Mouse (Mus musculus) right cerebral cortex, postnatal 10 days (tissue): ENCODE measurements around the gene Wipi1.

Experiments
- DNase-seq, 2 experiments: peaks; one replicate each; pipeline ENCODE4 v3.0.0; 2021; ENCODE audit warnings: low spot score in 2 of 2

The Wipi1 gene

DNA sequence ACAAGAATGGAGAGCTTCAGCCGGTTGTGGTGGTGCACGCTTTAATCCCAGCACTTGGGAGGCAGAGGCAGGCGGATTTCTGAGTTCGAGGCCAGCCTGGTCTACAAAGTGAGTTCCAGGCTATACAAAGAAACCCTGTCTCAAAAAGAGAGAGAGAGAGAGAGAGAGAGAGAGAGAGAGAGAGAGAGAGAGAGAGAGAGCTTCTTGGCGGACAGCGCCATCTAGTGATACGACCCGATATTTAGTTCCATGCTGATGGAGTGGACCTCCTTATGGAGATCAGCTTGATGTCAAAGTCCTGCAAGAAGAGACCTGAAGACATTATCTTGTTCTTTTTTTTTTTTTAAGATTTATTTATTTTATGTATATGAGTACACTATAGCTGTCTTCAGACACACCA, 7.3 kb upstream of the Wipi1 start:
- DNase-seq, result peak in 1 of 2 experiments; percentile 42

- DNase-seq, result no peak
These were observed 5.0 kb upstream of the Wipi1 start for GRCm38 (mm10) chr11:109616766-109617165.

- DNase-seq, result no peak
These were observed 4.6 kb upstream of the Wipi1 start for GRCm38 (mm10) chr11:109616352-109616751.

- no peak for DNase-seq
These were observed 3.5 kb upstream of the Wipi1 start for GRCm38 (mm10) chr11:109615286-109615685.

DNA sequence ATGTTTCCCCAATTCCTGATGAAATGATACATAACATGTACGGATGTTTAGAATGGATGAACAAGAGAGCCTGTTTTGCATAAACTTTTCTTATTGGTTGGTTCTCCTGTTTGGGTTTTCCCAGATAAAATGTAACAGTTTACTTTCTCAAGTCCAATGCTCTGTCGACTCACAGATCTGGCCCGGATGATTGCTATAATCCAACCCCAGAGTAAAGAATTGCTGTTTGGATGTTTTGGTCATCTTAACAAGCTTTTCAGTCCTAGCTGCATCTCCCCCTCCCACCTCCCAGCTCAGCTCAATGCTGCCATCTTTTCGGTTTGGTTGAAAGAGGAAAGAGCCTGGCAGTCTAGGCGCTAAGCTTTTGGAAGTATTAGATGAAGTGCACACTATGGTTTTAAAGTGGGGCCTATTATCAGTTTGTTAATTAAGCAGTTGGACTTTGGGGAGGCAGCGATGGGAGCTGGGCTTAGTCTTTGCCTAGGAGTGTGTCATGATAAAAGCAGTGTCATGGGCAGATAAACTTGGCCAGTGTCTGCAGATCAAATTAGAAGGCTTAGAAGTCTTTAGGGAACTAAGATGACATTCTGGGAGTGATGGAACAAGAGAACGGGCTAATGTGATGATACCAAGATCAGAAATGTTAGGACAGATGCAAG, 1.2 kb upstream of the Wipi1 start:
- no peak for DNase-seq

- DNase-seq, result no peak
These were observed 918 bp downstream of the Wipi1 start for GRCm38 (mm10) chr11:109610795-109611302.

DNA sequence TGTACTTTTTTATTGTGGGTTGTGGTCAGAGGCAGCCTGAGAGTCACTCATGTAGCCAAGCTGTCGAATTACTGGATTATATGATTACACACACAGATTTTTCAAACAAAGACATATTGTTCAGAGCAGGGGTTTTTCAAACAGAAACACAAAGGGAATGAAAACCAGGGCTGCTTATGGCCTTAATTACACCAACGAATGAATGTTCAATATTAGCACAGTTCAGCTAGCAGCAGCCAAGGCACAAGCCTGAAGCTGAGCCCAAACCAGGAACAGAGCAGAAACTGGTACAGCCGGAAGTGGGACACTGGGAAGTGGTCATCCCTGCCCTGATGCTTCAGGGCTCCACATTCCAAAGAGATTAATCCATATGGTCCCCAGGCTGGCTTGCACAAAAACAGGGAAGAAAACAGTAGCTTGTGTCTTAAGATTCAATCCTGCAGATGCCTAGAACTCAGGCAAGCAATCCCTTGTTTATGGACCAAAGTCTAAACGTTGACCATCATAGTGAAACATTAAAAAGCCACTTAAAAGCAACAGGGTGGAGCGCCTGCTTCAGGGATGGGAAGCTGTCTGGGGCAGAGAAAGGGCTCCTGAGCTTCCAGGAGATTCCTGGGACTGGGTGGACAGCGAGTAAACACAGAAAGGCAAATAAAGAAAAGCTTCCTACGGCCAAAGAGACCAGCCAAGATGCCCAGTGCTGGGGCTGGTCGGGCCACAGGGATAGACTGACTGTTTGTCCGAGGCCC, 1.5 kb downstream of the Wipi1 start:
- DNase-seq, result peak in 1 of 2 experiments; percentile 41

DNA sequence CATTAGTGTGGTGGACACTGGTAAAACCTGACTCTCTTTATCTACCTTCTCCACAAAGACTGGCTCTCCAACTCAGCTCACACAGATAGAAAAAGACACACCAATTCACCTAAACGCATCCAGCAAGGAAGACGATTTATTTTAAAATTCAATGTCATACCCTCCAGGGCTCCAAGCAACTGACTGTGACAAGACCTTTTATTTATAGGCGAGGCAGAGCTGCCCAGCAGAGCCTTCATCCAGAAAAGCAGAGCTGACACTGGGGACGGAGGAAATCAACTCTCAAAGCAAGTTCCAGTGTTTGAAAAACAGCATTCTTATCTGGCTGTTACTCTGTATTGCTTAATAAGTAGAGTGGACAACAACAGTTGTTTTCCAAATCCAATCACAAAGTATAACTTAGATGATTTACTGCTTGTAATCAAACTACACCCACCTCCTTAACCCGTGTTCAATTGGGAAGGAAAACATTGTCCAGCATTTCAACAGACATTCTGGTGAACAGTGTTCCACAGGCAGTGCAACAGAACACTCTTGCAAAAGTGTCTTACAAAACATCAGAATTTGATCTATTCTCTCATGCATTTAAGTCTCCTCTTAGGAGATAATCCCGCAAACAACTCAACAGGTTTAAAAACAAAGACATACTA, 2.7 kb downstream of the Wipi1 start:
- no peak for DNase-seq

DNA sequence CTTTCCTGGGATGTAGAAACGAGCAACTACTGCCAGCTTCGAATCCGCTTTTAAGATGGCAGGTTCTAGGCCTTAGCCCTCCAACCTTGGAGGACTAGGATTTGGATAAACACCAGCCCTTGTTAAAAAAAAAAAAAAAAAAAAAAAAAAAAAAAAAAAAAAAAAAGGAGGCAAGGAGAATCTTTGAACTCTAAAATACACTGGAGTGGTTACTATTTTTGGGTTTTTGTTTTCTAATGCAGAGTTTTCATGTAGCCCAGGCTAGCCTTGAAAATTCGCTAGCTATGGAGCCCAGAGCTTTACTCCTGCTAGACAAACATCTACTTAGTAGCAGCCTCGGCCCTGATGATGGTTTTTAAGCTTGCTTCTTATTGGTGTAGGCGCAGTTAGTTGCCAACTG, 4.2 kb downstream of the Wipi1 start:
- no peak for DNase-seq

GRCm38 (mm10) chr11:109598778-109599570, 12.8 kb downstream of the Wipi1 start:
- no peak for DNase-seq

DNA sequence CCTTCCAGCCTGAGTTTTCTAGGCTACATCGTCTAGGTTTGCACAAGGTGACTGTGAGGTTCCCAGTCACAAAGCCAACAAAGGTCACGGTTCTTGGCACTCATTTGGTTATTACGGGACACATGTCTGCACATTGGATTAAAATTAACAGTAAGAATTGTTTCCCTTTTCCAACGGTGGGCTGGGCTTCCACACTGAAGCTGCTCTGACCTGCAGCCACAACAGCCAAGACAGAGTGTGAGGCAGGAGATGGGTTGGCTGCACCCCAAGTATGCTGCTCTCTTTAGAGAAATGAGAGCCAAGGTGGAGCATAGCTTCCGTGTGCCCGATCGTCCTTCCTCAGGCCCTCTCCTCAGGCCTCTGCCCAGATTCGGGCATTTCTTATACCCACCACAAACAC, 17.0 kb downstream of the Wipi1 start:
- no peak for DNase-seq

- DNase-seq, result no peak
These were observed 18.4 kb downstream of the Wipi1 start for GRCm38 (mm10) chr11:109593200-109593981.

GRCm38 (mm10) chr11:109591511-109591910, 20.3 kb downstream of the Wipi1 start:
- DNase-seq, result no peak

DNA sequence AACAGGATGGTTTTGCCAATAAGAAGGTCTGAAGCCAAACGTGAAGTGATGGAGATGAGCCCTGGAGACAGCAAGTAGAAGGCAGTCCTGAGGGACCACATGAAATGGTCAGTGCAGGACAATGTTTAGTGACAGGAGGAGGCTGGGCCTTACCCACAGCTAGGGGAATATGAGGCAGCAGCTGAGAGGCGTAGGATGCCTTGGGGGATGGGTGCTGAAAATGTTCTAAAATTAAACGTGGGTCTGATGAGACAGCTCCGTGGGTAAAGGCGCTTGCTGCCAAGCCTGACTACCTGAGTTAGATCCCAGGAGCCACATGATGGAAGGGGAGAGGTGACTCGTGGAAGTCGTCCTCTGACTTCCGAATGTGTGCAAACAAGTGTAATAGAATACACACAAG, 21.8 kb downstream of the Wipi1 start:
- peak in 1 of 2 experiments; percentile 45 for DNase-seq

GRCm38 (mm10) chr11:109587638-109588374, 24.0 kb downstream of the Wipi1 start:
- DNase-seq, result no peak

- DNase-seq, result no peak
These were observed 24.7 kb downstream of the Wipi1 start for GRCm38 (mm10) chr11:109587019-109587418.

DNA sequence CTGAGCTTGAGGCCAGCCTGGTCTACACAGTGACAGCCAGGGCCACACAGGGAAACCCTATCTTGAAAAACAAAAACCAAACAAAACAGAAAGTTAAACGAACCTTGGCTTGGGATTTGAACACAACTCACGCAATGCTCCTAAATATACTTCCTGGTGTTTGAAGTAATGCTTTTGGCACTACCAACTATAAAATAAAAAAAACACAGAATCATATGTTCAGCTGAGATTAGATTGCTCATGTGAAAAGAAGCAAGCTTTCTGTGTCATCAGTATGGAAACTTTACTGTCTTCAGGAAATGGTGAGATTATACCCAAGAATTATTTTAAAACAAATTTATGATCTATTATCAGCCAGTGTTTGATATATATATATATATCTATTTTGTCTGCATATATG, 25.3 kb downstream of the Wipi1 start:
- DNase-seq, result no peak

DNA sequence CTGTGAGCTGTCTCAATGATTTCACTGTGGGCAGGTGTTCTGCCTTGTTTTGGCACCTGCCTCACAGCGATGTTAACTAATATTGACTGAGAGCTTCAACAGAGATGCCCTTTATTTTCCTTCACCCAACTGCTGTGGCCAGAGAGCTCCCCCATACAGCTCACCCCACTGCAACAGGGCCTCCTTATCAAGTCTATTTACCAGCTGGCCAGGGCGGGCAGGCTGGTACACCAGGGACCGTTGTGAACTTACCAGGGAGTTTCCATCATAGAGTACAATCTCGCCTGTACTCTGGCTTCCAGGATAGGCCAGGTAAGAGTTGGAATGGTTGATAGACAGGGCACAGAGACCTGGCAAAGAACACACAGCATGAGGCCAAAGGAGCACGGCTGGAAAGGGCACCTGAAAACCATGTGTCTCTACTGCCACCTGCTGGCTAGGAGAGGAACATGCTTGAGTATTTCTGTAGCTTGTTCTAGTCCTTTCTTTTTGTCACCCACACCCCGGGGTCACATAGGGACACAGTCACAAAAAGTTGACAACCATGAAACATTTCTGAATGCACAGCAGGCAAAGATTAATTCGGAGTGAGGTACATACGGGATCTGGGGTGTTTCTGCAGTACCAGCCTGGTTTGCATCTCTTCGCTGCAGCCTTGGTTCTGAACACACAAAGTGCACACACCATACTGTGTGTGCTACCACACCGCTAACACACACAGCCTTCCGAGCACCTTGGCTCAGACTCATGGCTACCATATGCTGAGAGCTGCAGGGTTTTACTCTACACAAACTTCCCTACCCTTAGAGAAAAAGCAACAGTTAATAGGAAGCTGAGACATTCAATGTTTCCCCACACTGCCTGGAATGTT, 26.7 kb downstream of the Wipi1 start:
- peak; percentile 82 to 84 for DNase-seq

- no peak for DNase-seq
These were observed 27.8 kb downstream of the Wipi1 start for GRCm38 (mm10) chr11:109583986-109584385.
